Mouse (Mus musculus) heart, adult 2 months (tissue): ENCODE data around the gene Atg9a.

ENCODE experiments used
- CTCF ChIP-seq: fragments of 200-600 bp; IDR thresholded peaks from 2 replicates; pipeline ENCODE4 v1.8.1; 2022; ENCODE audit warnings: antibody characterized with exemption, mild to moderate bottlenecking, moderate library complexity
- EP300 ChIP-seq: fragments of 200-500 bp; IDR thresholded peaks from 2 replicates; pipeline ENCODE4 v1.6.1; 2011; ENCODE audit warnings: low read depth, low read length, control low read depth; ENCODE audit not compliant: insufficient read depth

GRCm38 (mm10) chr1:75155837-75156236, 36.2 kb downstream of the Atg9a start:
- TF ChIP-seq CTCF (no peak), EP300 (no peak)
